Mouse (Mus musculus) heart, adult 11 months (tissue): Measurements from ENCODE around the gene Iqgap3.

Experiments used
- DNase-seq: peaks from one replicate; pipeline ENCODE4 v3.0.0; 2022

The Iqgap3 gene

GRCm38 (mm10) chr3:88097666-88098065 is 15.9 kb downstream of the Iqgap3 start:
- DNase-seq, result no peak

- no peak for DNase-seq
Observed at GRCm38 (mm10) chr3:88100251-88100650, 18.5 kb downstream of the Iqgap3 start.

- no peak for DNase-seq
Observed at GRCm38 (mm10) chr3:88101736-88102135, 20.0 kb downstream of the Iqgap3 start.

GRCm38 (mm10) chr3:88102196-88102595 is 20.4 kb downstream of the Iqgap3 start:
- DNase-seq, result peak; percentile 92

GRCm38 (mm10) chr3:88102611-88103010 is 20.8 kb downstream of the Iqgap3 start:
- DNase-seq, result peak; percentile 94

GRCm38 (mm10) chr3:88106126-88106525 is 24.4 kb downstream of the Iqgap3 start:
- no peak for DNase-seq

GRCm38 (mm10) chr3:88109126-88109525 is 27.4 kb downstream of the Iqgap3 start:
- no peak for DNase-seq

- no peak for DNase-seq
Observed at GRCm38 (mm10) chr3:88114396-88114795, 32.6 kb downstream of the Iqgap3 start.

- peak; percentile 99 for DNase-seq
Observed at GRCm38 (mm10) chr3:88120117-88120651, 38.4 kb downstream of the Iqgap3 start.

GRCm38 (mm10) chr3:88121164-88122131 is 39.7 kb downstream of the Iqgap3 start:
- no peak for DNase-seq

- DNase-seq, result no peak
Observed at GRCm38 (mm10) chr3:88125195-88125594, 43.4 kb downstream of the Iqgap3 start.

- no peak for DNase-seq
Observed at GRCm38 (mm10) chr3:88126181-88126580, 44.4 kb downstream of the Iqgap3 start.

GRCm38 (mm10) chr3:88127636-88128035 is 45.9 kb downstream of the Iqgap3 start:
- DNase-seq, result no peak

- DNase-seq, result no peak
Observed at GRCm38 (mm10) chr3:88128056-88128455, 46.3 kb downstream of the Iqgap3 start.

GRCm38 (mm10) chr3:88129006-88129405 is 47.2 kb downstream of the Iqgap3 start:
- no peak for DNase-seq

GRCm38 (mm10) chr3:88131071-88131470 is 49.3 kb downstream of the Iqgap3 start:
- no peak for DNase-seq

- DNase-seq, result no peak
Observed at GRCm38 (mm10) chr3:88132492-88132891, 50.7 kb downstream of the Iqgap3 start.

- DNase-seq, result peak; percentile 98
Observed at GRCm38 (mm10) chr3:88133187-88133771, 51.5 kb downstream of the Iqgap3 start.

- no peak for DNase-seq
Observed at GRCm38 (mm10) chr3:88136346-88136745, 54.6 kb downstream of the Iqgap3 start.

GRCm38 (mm10) chr3:88136945-88137494 is 55.2 kb downstream of the Iqgap3 start:
- DNase-seq, result peak; percentile 90

GRCm38 (mm10) chr3:88137821-88138220 is 56.0 kb downstream of the Iqgap3 start:
- peak; percentile 87 for DNase-seq

GRCm38 (mm10) chr3:88138336-88139242 is 56.8 kb downstream of the Iqgap3 start:
- peak; percentile 100 for DNase-seq
